In the genomic region with DNA sequence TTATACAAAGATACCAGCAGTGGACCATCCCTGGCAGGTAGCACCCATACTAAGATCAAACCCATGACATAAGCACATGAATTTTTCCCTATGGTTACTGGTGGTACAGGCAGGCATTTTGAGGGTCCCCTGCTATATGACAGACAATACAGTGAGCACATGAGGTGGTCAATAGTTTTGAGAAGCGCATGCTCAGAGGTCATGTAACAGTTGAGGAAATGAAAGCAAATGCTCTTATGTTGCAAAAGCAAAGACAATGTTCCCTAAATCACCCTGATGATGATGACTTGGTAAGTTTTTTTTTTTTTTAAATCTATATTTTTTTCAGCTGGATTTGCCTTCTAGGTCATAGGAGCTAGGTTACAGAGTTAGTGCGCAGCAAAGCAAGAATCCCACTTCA, we compare ENCODE assay signal across 29 mouse cellular contexts. TPM values are rescaled to one million over a fixed set of nuclear protein-coding genes. Genes with fewer than 3 reads are reported as not detected.
DNase-seq lines count a peak whose midpoint lies in the region; ATAC-seq and TF ChIP-seq lines count a peak whose summit lies in the region.
"Had no signal": no experiment of that assay in that cellular context is flagged by ENCODE, and none has a peak within 500 bp of the region (broad histone marks: within the 10 kb centered on the region; RNA-seq: fewer than 3 reads in every experiment).

No protein-coding gene starts in this region.

- peak; percentile 20 for DNase-seq in liver, adult 2 months (ENCODE audit: extremely low read depth, low read depth, low spot score)
- DNase-seq in liver, postnatal 0 days = no peak
- DNase-seq in neural tube, embryonic 10.5 days (ENCODE audit: extremely low spot score, low spot score) = no peak
- DNase-seq in gastrocnemius, postnatal 10 days = no peak
- DNase-seq in spleen, adult 18-20 months = no peak
- DNase-seq: adrenal gland, adult 8-10 months; adrenal gland, postnatal 14 days; adrenal gland, postnatal 36 days; B cell, adult 2 months; cerebellum, adult 11-12 months; cerebellum, adult 2 months; cerebellum, adult 9-10 months; cerebellum, postnatal 10 days; cerebellum, postnatal 25 days; embryo, embryonic 11 days had no signal

- no peaks in the 10 kb centered on the region for H3K36me3 ChIP-seq in liver, adult 2 months (ENCODE audit: control insufficient read depth, insufficient read depth, low read length)
- H3K36me3 ChIP-seq in liver, postnatal 0 days (replicated peaks; ENCODE audit: insufficient read depth, low read length) = no peaks in the 10 kb centered on the region
- H3K36me3 ChIP-seq: embryonic facial prominence, embryonic 13.5 days; embryonic facial prominence, embryonic 15.5 days; forebrain, embryonic 10.5 days; forebrain, embryonic 12.5 days; G1E had no signal

- H3K4me2 ChIP-seq in liver, postnatal 0 days (ENCODE audit: low read depth, low read length) = no peak overlapping the region
- H3K4me2 ChIP-seq: embryonic facial prominence, embryonic 13.5 days; embryonic facial prominence, embryonic 15.5 days; forebrain, embryonic 12.5 days had no signal

- no peaks in the 10 kb centered on the region for H3K4me1 ChIP-seq in liver, adult 2 months (ENCODE audit: control insufficient read depth, insufficient read depth, low read length)
- no peaks in the 10 kb centered on the region for H3K4me1 ChIP-seq in liver, postnatal 0 days (ENCODE audit: insufficient read depth)
- H3K4me1 ChIP-seq: embryonic facial prominence, embryonic 13.5 days; embryonic facial prominence, embryonic 15.5 days; forebrain, embryonic 10.5 days; forebrain, embryonic 12.5 days had no signal

- H3K27ac ChIP-seq in liver, adult 2 months (replicated peaks; ENCODE audit: insufficient read depth, low read depth, low read length) = no peak overlapping the region
- H3K27ac ChIP-seq in liver, postnatal 0 days (ENCODE audit: low read depth) = no peak overlapping the region
- H3K27ac ChIP-seq: embryonic facial prominence, embryonic 13.5 days; embryonic facial prominence, embryonic 15.5 days; forebrain, embryonic 10.5 days; forebrain, embryonic 12.5 days had no signal

- ATAC-seq in liver, postnatal 0 days = no peak
- 0 out of 2 replicates have a peak, but pooled peaks have one; percentile 45 for ATAC-seq in common myeloid progenitor, adult 5-6 weeks (replicated peaks; ENCODE audit: low read depth, poor library complexity, severe bottlenecking)
- ATAC-seq in megakaryocyte, adult 5-6 weeks (ENCODE audit: poor library complexity, severe bottlenecking) = peak; percentile 99
- 0 out of 2 replicates have a peak, but pooled peaks have one; percentile 56 for ATAC-seq in monocyte, adult 5-6 weeks (replicated peaks; ENCODE audit: insufficient number of reproducible peaks, low FRiP score, low TSS enrichment, poor library complexity, severe bottlenecking)
- ATAC-seq: activated CD4-positive, CD25-positive, alpha-beta regulatory T cell, adult 4 months; CD4-positive, CD25-positive, alpha-beta regulatory T cell, adult 4 months; forebrain, embryonic 14.5 days; Patski had no signal

- WGBS in liver, adult 2 months = 91% methylated on average over 2 of the region's 2 CpGs
- 82% methylated on average over 2 of the region's 2 CpGs for WGBS in liver, postnatal 0 days (ENCODE audit: insufficient replicate concordance)

- no peak for TF ChIP-seq POLR2A in liver, adult 2 months (IDR thresholded peaks at IDR 0.05; ENCODE audit: extremely low read depth, insufficient read depth, low read length)

- no peaks in the 10 kb centered on the region for H3K9me3 ChIP-seq in liver, postnatal 0 days (ENCODE audit: low read length)
- H3K9me3 ChIP-seq: embryonic facial prominence, embryonic 13.5 days; embryonic facial prominence, embryonic 15.5 days; forebrain, embryonic 10.5 days; forebrain, embryonic 12.5 days; G1E had no signal

- no peak overlapping the region for H3K9ac ChIP-seq in liver, adult 2 months (ENCODE audit: low read depth, low read length)
- no peak overlapping the region for H3K9ac ChIP-seq in liver, postnatal 0 days (replicated peaks)
- H3K9ac ChIP-seq: embryonic facial prominence, embryonic 13.5 days; embryonic facial prominence, embryonic 15.5 days; forebrain, embryonic 12.5 days had no signal

- no peaks in the 10 kb centered on the region for H3K27me3 ChIP-seq in liver, adult 2 months (ENCODE audit: control insufficient read depth, insufficient read depth, low read length)
- no peaks in the 10 kb centered on the region for H3K27me3 ChIP-seq in liver, postnatal 0 days (ENCODE audit: insufficient read depth, low read length)
- H3K27me3 ChIP-seq: CH12.LX; embryonic facial prominence, embryonic 13.5 days; embryonic facial prominence, embryonic 15.5 days; forebrain, embryonic 12.5 days; Patski had no signal

- TF ChIP-seq CTCF in liver, adult 2 months (IDR thresholded peaks at IDR 0.05; ENCODE audit: low read depth, low read length) = no peak
- no peak for TF ChIP-seq CTCF in liver, postnatal 0 days (IDR thresholded peaks at IDR 0.05; ENCODE audit: low read depth)

- no peaks in the 10 kb centered on the region for H3K79me2 ChIP-seq in liver, adult 2 months (ENCODE audit: control insufficient read depth, insufficient read depth, low read length)

- no peak for TF ChIP-seq EP300 in liver, postnatal 0 days (IDR thresholded peaks at IDR 0.05; ENCODE audit: low read depth)

- no peak overlapping the region for H3K4me3 ChIP-seq in liver, adult 2 months (ENCODE audit: insufficient read depth, low read depth, low read length)
- H3K4me3 ChIP-seq in liver, postnatal 0 days (ENCODE audit: low read depth, low read length) = no peak overlapping the region
- H3K4me3 ChIP-seq: embryonic facial prominence, embryonic 13.5 days; embryonic facial prominence, embryonic 15.5 days; erythroblast, embryonic 14.5 days; forebrain, embryonic 10.5 days; forebrain, embryonic 12.5 days had no signal

RNA-seq across cellular contexts. Expression of a gene that starts 30.7 kb away (rescaled TPM):
- 5.2 and 5.6 TPM in 2 replicates for total RNA-seq in liver, adult 2 months (2014; rRNA removed)
- polyA plus RNA-seq in liver, adult 2 months (2012; rRNA removed) = 0.16 and 0.70 TPM in 2 replicates
- polyA plus RNA-seq in liver, postnatal 0 days (2015; fragmentation: Nextera tagmentation; extraction: Ambion mirVana) = 2.0 and 2.3 TPM in 2 replicates
- total RNA-seq in common myeloid progenitor, adult 5-6 weeks (2017) = 3.0 and 3.7 TPM in 2 replicates
- total RNA-seq in megakaryocyte, adult 5-6 weeks (2015) = 21.8 and 22.9 TPM in 2 replicates
- 18.2 and 27.0 TPM in 2 replicates for total RNA-seq in megakaryocyte, adult 5-6 weeks (2017)
- total RNA-seq in monocyte, adult 5-6 weeks (2017) = 23.3 to 24.7 TPM (median 24.2 TPM) in 3 replicates
- 1 to 10 TPM; 6.4 to 8.7 TPM for total RNA-seq in gastrocnemius, postnatal 10 days (2021)
- polyA plus RNA-seq: erythroblast, embryonic 14.5 days; G1E had no signal
